Mouse (Mus musculus): ENCODE measurements around the gene Zcchc3. TPM values are rescaled to one million over a fixed set of nuclear protein-coding genes. Genes with fewer than 3 reads are reported as not detected.
A peak's percentile ranks its signal among the peaks of the same experiment; 100 is the strongest.
"Not testable (repeated sequence)": the region's sequence is repeated elsewhere in the genome, so short reads cannot be mapped to it uniquely, and the experiment has no call there.

Gene Zcchc3
- polyA plus RNA-seq, 1 experiment: not detected

DNA sequence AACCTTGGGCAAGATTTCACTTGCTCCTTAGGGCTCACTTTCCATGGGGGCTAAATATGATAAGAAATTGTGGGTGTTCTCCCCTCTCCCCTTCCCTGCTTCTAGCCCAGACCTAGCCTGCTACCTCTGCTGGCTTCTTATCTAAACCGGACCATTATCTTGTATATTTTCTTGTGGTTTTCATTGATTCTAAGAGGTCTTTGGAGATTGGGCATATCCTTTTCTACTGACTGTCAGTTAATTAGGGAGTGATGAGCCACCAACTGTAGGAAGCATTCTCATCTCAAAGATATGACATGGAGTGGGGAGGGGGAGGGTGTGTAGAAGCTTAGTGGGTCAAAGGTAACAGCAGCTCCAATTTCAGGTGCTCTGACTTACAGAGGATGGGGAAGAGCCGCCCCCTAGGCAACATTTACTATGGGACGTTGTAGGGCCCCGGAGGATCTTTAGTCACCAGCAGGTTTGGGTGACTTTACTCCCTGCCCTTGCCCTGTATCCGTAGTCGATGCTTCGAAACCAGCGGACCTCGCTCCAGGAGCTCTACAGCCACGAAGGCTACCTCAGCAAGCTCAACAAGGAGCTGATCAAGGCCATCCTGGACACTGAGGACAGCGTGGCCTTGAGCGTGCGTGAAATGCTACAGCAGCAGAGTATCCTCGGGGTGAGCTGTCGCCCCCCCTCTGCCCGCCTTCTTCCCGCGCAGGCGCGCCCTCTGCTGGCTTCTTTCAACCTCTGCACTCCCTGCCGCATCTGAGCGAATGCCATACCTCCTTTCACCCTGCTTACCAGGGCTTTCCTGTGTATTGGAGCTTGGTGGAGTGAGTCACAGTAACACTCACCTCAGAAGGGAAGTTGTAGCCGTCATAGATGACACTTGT is 22.4 kb upstream of the Zcchc3 start:
- no peak for TF ChIP-seq USF1 (IDR thresholded peaks at IDR 0.05; ENCODE audit: low read depth)
- peak; percentile 94 for TF ChIP-seq CTCF (IDR thresholded peaks at IDR 0.05; ENCODE audit: control insufficient read depth, insufficient read depth, insufficient read length)
- TF ChIP-seq MYOG (IDR thresholded peaks at IDR 0.05; ENCODE audit: control insufficient read depth, extremely low read depth, insufficient read length): no peak
- no peak for TF ChIP-seq CEBPB (IDR thresholded peaks at IDR 0.05; ENCODE audit: low read depth)
- TF ChIP-seq MAX (IDR thresholded peaks at IDR 0.05): no peak
- TF ChIP-seq MYOD1 (IDR thresholded peaks at IDR 0.05; ENCODE audit: control insufficient read depth, insufficient read length, low read depth): no peak
- H3K4me3 ChIP-seq (ENCODE audit: insufficient read depth, poor library complexity, severe bottlenecking): no peak overlapping the region
- no peaks in the 10 kb centered on the region for H3K27me3 ChIP-seq (ENCODE audit: control insufficient read depth, insufficient read depth, insufficient read length)
- H3K79me2 ChIP-seq (ENCODE audit: control insufficient read depth, insufficient read depth): no peaks in the 10 kb centered on the region
- H3ac ChIP-seq (ENCODE audit: control insufficient read depth, insufficient read length, low read depth): peak overlapping the region; percentile 67
- no peaks in the 10 kb centered on the region for H3K36me3 ChIP-seq (ENCODE audit: control insufficient read depth, insufficient read depth)
- H3K79me3 ChIP-seq (ENCODE audit: low read depth): no peaks in the 10 kb centered on the region

DNA sequence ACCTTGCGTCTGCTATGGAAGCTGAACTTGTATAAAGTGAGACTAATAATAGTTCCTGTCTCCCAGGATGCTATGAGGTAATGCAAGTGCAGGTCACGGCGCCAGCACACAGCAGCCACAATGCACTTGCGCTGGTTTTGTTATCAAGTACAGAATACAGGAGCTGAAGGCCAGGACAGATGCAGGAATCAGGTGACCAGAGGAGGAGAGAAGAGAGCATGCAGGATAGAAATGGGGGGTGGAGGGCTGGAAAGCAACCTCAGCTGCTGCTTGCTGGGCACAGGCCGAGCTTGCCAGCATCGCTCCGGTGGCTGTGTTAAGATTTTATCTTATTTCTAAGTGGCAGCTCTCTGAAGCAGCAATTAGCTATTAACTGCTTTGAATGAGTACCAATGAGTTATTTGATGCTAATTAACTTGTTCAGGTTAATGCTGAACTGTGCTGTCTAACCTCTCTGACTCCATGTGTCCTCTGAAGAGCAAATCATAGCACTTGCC is 21.6 kb upstream of the Zcchc3 start:
- Histone ChIP-seq H3K79me3 (ENCODE audit: low read depth) (no peaks in the 10 kb centered on the region), H3K4me3 (ENCODE audit: insufficient read depth, poor library complexity, severe bottlenecking) (no peak overlapping the region), H3K36me3 (ENCODE audit: control insufficient read depth, insufficient read depth) (no peaks in the 10 kb centered on the region), H3ac (ENCODE audit: control insufficient read depth, insufficient read length, low read depth) (no peak overlapping the region), H3K27me3 (ENCODE audit: control insufficient read depth, insufficient read depth, insufficient read length) (no peaks in the 10 kb centered on the region), H3K79me2 (ENCODE audit: control insufficient read depth, insufficient read depth) (no peaks in the 10 kb centered on the region)
- TF ChIP-seq MYOD1 (IDR thresholded peaks at IDR 0.05; ENCODE audit: control insufficient read depth, insufficient read length, low read depth) (no peak), CTCF (IDR thresholded peaks at IDR 0.05; ENCODE audit: control insufficient read depth, insufficient read depth, insufficient read length) (no peak), MYOG (IDR thresholded peaks at IDR 0.05; ENCODE audit: control insufficient read depth, extremely low read depth, insufficient read length) (no peak), FOSL1 (IDR thresholded peaks at IDR 0.05; ENCODE audit: insufficient read depth, low read length, poor library complexity, severe bottlenecking) (no peak), MAX (IDR thresholded peaks at IDR 0.05) (no peak), USF1 (IDR thresholded peaks at IDR 0.05; ENCODE audit: low read depth) (no peak), CEBPB (IDR thresholded peaks at IDR 0.05; ENCODE audit: low read depth) (no peak)

DNA sequence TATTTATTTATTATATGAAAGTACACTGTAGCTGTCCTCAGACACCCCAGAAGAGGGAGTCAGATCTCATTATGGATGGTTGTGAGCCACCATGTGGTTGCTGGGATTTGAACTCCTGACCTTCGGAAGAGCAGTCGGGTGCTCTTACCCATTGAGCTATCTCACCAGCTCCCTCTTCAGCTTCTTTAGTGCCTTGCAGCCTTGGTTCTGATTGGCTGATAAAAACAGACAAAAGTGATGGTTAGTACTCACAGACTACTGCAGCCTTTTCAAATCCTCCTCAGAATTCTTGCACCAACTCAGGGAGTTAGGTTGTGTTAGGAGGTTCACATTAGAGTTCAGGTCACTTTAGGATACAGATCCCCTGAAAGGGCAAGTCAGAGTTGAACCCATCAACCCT is 13.7 kb upstream of the Zcchc3 start:
- not testable (repeated sequence) for H3K79me2 ChIP-seq (ENCODE audit: control insufficient read depth, insufficient read depth); H3K27me3 ChIP-seq (ENCODE audit: control insufficient read depth, insufficient read depth, insufficient read length); H3K36me3 ChIP-seq (ENCODE audit: control insufficient read depth, insufficient read depth); H3K4me3 ChIP-seq (ENCODE audit: insufficient read depth, poor library complexity, severe bottlenecking); H3ac ChIP-seq (ENCODE audit: control insufficient read depth, insufficient read length, low read depth); H3K79me3 ChIP-seq (ENCODE audit: low read depth)

DNA sequence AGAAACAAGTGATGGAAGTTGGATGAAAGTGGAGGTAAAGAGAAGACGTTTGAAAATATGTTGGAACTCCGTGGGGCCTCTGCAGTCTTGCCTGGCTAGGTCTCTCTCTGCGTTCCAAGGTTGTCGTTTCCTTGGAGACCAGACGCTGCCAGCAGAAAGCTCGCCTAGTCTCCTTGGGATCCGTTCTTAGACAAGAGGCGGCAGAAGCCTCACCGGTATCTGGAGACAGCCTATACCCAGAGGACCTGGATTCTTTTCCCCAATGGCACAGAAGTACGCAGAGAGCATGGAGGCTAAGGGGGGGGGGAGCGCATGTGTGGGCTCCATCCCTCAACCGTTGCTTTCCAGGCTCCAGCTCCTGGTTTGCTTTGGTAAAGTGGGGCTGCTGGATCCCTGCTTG is 12.7 kb upstream of the Zcchc3 start:
- no peak overlapping the region for H3K4me3 ChIP-seq (ENCODE audit: insufficient read depth, poor library complexity, severe bottlenecking)
- no peaks in the 10 kb centered on the region for H3K79me2 ChIP-seq (ENCODE audit: control insufficient read depth, insufficient read depth)
- no peak overlapping the region for H3ac ChIP-seq (ENCODE audit: control insufficient read depth, insufficient read length, low read depth)
- no peaks in the 10 kb centered on the region for H3K27me3 ChIP-seq (ENCODE audit: control insufficient read depth, insufficient read depth, insufficient read length)
- TF ChIP-seq CTCF (IDR thresholded peaks at IDR 0.05; ENCODE audit: control insufficient read depth, insufficient read depth, insufficient read length) (no peak), MYOD1 (IDR thresholded peaks at IDR 0.05; ENCODE audit: control insufficient read depth, insufficient read length, low read depth) (no peak), CEBPB (IDR thresholded peaks at IDR 0.05; ENCODE audit: low read depth) (no peak), MAX (IDR thresholded peaks at IDR 0.05) (no peak), USF1 (IDR thresholded peaks at IDR 0.05; ENCODE audit: low read depth) (no peak), FOSL1 (IDR thresholded peaks at IDR 0.05; ENCODE audit: insufficient read depth, low read length, poor library complexity, severe bottlenecking) (no peak), MYOG (IDR thresholded peaks at IDR 0.05; ENCODE audit: control insufficient read depth, extremely low read depth, insufficient read length) (no peak)
- no peaks in the 10 kb centered on the region for H3K36me3 ChIP-seq (ENCODE audit: control insufficient read depth, insufficient read depth)
- no peaks in the 10 kb centered on the region for H3K79me3 ChIP-seq (ENCODE audit: low read depth)

DNA sequence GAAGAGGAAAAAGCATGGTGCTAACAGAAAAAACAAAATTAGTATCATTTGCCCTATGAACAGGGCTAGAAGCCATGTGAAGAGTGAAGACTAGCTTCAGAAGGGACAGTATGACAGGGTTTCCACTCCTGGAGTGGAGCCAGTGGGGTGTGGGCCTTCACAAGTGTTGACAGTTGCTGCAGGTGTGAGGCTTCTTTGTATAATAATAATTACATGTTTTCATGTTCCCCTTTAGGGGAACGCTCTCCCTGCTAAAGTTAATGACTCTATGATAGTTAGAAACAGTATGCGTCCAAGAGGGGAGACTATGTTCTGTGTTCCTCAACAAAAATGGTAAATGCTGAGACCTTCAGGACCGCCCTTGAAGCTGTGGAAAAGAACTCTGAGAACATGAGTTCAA is 959 bp upstream of the Zcchc3 start:
- no peaks in the 10 kb centered on the region for H3K79me3 ChIP-seq (ENCODE audit: low read depth)
- no peak for TF ChIP-seq CEBPB (IDR thresholded peaks at IDR 0.05; ENCODE audit: low read depth)
- TF ChIP-seq MYOG (IDR thresholded peaks at IDR 0.05; ENCODE audit: control insufficient read depth, extremely low read depth, insufficient read length): no peak
- no peak for TF ChIP-seq CTCF (IDR thresholded peaks at IDR 0.05; ENCODE audit: control insufficient read depth, insufficient read depth, insufficient read length)
- TF ChIP-seq MAX (IDR thresholded peaks at IDR 0.05): no peak
- H3K79me2 ChIP-seq (ENCODE audit: control insufficient read depth, insufficient read depth): no peaks in the 10 kb centered on the region
- H3K36me3 ChIP-seq (ENCODE audit: control insufficient read depth, insufficient read depth): no peaks in the 10 kb centered on the region
- H3ac ChIP-seq (ENCODE audit: control insufficient read depth, insufficient read length, low read depth): no peak overlapping the region
- no peak overlapping the region for H3K4me3 ChIP-seq (ENCODE audit: insufficient read depth, poor library complexity, severe bottlenecking)
- peaks cover 3% of the 10 kb centered on the region for H3K27me3 ChIP-seq (ENCODE audit: control insufficient read depth, insufficient read depth, insufficient read length)

DNA sequence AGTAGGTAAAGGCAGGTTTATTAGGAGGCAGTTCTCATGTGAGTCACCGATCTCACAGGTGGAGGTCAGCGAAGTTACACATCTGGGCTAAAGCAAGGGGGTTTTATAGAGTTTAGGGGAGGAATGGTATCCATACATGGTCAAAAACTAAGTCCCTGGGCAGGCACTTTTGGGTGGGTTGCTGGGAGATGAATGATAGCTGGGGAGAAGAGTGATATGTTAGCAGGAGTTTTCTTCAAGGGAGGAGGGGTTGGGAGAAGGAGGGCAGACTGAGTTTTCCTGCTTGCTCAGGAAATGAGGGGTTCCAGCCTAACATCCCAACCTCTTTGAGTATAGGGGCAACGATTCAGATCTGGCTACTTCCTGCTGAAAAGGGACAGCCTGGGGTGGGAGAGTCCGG is 460 bp upstream of the Zcchc3 start, which contains the start of gene 6820408C15Rik:
6820408C15Rik (plus strand) TSS at position 301 of the 400 bp plus-strand sequence.
- Histone ChIP-seq H3K4me3 (ENCODE audit: insufficient read depth, poor library complexity, severe bottlenecking) (no peak within 1 kb of the TSS), H3K79me3 (ENCODE audit: low read depth) (no peaks in the 10 kb centered on the region), H3K79me2 (ENCODE audit: control insufficient read depth, insufficient read depth) (no peaks in the 10 kb centered on the region), H3K36me3 (ENCODE audit: control insufficient read depth, insufficient read depth) (no peaks in the 10 kb centered on the region), H3K27me3 (ENCODE audit: control insufficient read depth, insufficient read depth, insufficient read length) (peaks cover 3% of the 10 kb centered on the region), H3ac (ENCODE audit: control insufficient read depth, insufficient read length, low read depth) (no peak within 1 kb of the TSS)
- no peak for TF ChIP-seq MYOD1 (IDR thresholded peaks at IDR 0.05; ENCODE audit: control insufficient read depth, insufficient read length, low read depth)
- no peak for TF ChIP-seq CTCF (IDR thresholded peaks at IDR 0.05; ENCODE audit: control insufficient read depth, insufficient read depth, insufficient read length)
- no peak for TF ChIP-seq USF1 (IDR thresholded peaks at IDR 0.05; ENCODE audit: low read depth)
- TF ChIP-seq FOSL1 (IDR thresholded peaks at IDR 0.05; ENCODE audit: insufficient read depth, low read length, poor library complexity, severe bottlenecking): no peak
- TF ChIP-seq MAX (IDR thresholded peaks at IDR 0.05): no peak
- TF ChIP-seq CEBPB (IDR thresholded peaks at IDR 0.05; ENCODE audit: low read depth): no peak
- TF ChIP-seq MYOG (IDR thresholded peaks at IDR 0.05; ENCODE audit: control insufficient read depth, extremely low read depth, insufficient read length): no peak
